Mouse (Mus musculus): ENCODE measurements at regions not wholly inside any gene's neighbourhood (a gene's known extent, or its start where the extent isn't known, plus 50 kb on each side); places are given as distances from the start of the nearest gene placed in this dataset.
A peak's percentile ranks its signal among the peaks of the same experiment; 100 is the strongest.

DNA sequence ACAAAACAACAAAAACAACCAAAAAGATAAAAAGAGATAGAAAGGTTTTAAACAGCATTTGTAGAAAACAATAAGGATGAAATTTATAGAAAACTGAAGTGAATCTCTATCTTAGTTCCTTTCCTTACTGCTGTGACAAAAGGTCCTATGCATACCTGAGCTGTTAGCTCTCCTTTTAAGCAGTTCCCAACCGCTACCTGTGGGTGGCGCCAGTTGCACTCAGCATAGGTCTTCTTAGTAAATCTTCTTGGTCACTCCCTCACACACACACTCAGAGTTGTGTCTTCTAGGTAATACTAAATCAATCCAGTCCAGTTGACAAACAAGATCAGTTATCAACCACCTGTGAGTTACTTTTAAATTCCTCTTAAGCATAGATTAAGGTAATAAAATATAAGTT lies 355.5 kb upstream of the Prkcq start:
- DNase-seq (ENCODE audit: low spot score in 2 of 2): no peak

DNA sequence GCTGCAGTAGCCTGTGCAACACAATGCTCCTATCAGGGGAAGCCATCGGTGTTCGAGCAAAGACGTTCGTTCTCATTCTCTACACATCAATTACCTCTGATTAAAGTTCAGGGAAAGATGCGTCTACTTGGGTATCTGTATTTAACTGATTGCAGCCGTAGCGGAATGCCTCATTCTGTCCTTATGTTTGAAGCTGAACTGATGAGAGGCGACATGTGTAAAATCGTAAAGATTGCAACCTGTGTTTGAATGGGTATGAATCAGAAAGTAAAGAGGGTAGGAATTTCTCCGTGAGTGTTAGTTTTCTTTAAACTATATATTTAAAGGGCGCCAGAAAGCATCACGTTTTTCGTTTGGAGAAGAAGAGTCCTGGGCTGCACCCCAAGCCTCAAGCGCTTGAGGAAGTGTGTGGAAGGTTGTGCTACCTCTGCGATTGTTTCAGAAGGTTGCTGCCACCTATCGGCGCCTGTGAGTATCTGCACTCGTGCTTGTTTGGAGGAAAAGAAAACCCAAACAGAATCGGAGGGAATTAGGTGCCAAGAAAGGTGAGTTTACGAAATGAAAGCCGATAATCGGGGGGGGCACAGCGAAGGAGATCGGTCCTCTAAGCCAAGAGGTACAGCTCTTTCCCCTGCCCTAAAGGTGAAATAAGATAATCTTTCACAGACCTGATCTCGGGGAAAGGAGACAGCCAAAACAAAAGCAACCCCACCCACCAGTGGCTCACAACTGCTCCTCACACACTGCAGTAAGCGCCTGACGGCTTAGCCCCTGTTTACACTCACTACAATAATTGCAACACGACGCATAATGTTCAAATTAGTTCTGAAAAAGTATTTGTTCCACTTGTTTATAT lies 346.4 kb upstream of the Prkcq start:
- DNase-seq (ENCODE audit: low spot score in 2 of 2): peak; percentile 12 to 48

DNA sequence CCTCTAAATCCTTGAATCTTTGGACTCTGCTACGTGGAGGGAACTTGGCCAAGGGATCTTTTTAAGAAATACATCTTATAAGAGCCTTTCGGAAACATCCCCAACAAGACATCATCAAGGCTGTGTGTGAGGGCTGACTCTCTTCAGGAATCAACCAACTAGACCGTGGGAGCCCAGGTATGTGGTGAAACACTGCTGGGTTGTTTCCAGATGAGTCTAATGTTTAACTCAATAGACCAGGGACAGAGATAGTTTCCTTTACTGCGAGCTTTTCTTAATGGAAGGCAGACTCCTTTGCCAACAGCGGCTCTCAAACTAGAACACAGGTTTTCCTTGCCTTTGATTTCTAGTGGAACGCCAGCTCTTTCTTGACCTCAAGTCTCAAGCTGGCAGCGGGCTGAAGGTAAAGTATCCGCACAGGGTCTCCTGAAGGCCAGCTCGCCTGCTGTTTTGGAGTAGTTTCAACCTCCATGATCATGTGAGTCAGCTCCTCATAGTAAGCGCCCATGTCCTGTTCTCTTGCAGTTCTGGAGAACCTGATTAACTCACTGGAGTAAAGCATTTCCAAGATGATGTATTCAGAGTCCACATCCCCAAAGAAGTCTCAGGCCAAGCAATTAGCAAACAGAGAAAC lies 345.7 kb upstream of the Prkcq start:
- no peak for DNase-seq (ENCODE audit: low spot score in 2 of 2)

DNA sequence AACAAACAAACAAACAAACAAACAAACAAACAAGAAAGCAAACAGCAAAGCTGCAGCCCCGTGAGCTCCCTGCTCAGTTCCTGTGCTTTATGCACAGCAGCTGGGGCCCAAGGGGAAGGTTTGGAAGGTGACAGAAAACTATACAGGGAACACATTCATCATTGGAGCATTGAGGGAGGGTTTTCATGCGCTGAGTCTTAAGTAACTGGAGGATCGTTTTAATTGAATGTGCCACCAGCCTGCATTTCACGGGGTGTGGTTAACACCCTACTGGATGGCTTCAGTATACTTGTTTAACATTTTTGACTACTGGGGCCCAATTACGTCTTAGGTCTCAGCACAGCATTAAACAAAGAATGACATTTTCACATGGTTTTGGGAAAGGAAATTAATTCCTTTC lies 331.9 kb upstream of the Prkcq start:
- no peak for DNase-seq (ENCODE audit: low spot score in 2 of 2)

DNA sequence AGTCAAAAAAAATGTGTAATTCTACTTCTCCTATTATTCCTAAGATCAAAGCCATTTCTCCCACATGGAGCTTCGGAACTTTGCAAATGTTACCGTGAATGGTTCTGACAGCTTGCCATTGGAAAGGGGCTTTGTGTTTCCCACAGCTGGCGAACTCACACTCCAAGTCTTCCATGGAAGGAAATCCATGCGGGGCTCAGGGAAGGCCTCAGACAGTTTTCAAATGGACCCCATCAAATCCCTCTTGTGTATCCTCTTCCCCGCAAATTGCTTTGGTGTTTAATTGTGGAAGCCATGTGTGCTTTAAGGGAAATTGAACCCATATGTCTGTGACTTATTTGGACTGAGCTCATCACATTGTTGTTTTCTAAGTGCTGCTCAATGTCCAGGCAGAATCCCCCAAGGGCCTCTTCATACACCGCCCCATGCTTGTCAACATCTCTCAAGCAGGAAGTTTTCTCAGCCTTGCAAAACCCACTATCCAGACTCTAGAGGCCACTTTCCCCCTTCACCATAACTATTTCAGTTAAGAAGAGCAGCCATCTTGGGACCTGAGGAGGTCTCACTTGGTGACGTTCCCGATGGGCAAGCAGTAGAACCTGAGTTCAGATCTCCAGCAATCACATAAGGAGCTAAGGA lies 310.1 kb upstream of the Prkcq start:
- no peak for DNase-seq (ENCODE audit: low spot score in 2 of 2)

DNA sequence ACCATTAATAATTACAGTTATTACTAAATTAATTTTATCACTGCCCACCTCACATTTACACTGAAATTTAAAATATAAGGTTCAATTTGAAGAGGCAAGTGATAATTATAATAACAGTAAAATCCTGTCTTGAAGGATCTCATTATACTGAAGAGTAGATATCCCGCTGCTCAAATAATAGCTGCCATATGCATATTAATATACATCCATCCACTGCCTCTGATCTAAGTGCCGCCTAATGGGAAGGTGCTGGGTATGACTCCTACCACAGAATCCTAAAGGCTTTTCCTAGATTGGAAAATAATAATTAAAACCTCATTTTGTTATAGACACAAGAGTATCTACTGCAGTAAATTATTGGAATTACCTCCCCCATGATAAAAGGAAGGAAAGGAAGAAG lies 307.5 kb upstream of the Prkcq start:
- no peak for DNase-seq (ENCODE audit: low spot score in 2 of 2)

DNA sequence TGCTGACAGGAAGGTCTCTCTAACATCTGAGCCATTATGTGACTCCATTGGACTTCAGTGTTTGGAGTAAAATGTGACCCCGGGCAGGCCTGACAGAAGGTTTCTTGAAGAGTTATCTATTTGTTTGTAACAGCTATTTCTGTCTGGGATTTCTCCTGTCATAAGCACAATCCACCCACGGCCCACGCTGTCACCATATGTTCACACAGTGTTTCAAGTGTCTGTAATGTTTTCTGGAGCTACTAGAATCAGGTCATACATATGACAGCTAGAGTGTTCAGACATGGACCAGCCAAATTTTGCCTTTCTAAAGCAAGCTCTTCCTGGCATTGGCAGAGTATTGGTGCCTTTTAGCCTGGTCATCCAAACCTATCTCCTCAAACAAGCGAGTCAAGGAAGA lies 297.6 kb upstream of the Prkcq start:
- DNase-seq (ENCODE audit: low spot score in 2 of 2): peak; percentile 48 to 63

DNA sequence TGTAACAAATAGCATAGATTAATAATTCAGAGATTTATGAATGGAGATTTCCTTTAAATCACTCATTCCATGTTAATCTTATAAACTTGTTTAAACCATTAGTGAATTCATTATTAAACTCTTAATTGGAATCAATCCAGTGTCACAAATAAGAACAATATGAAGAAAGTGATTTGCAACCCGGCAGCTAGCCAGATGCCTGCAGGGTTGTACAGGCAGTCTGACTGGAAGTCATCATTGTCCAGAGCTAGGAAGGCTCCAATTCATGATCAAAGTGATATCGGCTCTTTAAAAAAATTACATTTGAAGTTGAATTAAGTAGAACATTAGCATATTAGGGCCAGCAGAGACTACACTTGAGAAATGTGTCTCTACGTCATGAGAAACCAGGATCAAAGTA lies 270.0 kb upstream of the Prkcq start:
- DNase-seq (ENCODE audit: low spot score in 2 of 2): no peak

DNA sequence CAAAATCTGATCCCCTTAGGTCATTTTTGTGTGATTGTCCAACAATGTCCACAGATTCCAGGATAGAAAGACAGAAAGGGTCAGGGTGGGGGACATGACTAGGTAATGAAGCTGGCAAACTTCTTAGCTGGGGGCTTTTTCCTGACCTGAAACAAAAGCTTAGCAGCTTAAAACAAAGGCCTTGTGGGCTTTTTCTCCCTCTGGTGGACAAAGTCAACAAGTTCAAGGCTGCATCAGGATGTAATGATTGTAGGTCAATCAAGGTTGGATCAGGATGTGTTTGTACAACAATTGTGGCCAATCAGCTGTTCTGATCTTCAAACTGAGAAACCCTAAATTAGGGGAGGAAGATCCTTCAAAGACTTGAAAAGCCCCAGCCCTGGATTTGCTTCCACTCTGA lies 252.0 kb upstream of the Prkcq start:
- DNase-seq (ENCODE audit: low spot score in 2 of 2): no peak

DNA sequence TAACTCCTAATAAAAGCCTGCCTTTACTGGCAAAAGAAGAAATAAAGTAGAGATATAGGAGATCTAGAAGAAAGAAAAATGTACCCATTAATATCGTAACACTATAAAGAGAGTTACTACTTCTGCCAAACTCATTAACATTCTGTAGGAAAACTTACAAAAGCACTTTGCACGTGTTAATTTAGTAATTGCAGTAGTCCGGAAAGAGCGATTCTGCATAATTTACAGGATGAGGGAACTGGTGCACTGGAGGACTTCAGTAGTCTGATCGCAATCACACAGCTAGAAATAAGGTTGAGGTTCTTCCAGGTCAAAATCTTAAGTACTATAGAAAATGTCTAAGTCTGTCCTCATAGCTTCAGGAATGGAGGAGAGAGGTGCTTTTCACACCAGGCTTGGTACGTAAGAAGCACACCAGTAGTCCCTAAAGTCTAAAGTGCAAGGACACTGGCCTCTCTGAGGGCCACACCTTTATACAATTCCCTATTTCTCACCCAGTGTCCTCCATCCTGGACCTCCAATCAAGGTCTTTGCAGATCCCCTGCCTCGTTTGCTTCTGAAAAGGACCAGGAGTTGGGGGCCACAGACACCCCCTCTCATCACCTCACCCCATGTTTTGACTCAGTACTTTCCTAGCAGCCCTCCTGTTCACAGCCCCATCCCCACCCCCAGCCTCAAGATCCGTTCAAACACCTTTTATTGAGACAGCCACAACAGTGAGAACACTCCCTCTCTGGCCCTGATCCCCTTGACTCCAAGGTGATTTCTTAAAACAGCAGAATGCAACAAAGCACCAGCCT lies 251.0 kb upstream of the Prkcq start:
- DNase-seq (ENCODE audit: low spot score in 2 of 2): no peak

DNA sequence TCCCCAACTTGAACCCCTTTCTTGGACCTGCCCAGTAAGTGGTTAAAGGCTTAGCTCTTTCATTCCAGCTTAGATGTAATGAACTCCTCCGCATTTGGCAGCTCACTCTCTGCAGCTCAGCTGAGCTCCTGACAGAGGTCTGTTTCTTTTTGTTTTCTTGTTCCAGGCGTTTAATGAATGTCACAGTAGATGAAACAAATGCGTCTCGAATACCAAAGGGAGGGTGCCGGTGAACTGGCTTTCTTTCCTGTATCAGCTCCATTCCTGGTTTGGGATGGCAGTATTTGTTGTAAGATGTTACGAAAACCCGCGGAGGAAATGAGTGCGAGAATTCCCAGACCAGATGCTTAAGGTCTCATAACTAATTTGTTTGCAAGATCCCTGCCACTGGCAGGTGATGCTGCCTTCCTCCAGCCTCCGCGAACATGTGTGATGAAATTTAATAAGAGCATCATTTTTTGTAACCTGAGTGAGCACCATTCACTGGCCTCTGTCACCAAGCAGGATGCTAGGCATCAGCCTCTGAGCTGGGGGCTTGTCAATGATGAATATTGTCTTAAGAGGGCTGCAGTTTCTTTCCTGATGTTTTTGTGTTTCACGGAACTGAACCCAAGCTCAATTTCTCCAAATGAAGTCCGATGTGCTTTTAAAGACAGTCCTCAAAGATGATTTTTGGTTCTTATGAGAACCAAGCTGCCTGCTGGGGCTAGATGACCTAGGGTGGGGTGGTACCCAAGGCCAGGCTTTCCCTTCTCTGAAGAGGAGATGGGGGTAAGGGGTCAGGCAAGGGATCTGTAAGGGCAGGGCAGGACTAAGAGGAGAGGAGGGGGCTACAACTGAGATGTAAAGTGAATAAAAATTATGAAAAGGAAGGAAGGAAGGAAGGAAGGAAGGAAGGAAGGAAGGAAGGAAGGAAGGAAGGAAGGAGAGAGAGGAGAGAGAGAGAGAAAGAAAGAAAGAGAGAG lies 250.1 kb upstream of the Prkcq start:
- DNase-seq (ENCODE audit: low spot score in 2 of 2): peak; percentile 5 to 16

DNA sequence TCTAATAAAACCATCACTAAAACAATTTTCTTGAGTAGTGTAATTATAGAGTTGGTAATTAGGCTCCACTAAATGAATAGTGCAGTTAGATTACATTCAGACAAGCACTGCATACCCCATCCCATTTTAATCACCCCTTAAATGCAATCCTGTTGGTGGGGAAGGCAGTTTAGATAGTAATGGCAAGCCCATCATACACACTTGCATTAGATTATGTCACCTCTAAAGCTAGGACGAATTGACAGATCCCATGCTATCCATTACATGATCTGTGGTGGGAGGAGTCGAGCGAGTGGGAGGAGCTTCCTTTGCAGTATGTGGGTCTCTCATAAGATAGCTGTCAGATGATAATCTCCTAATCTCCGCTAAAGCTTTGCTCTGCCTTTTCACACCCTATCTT lies 247.9 kb upstream of the Prkcq start:
- DNase-seq (ENCODE audit: low spot score in 2 of 2): no peak

DNA sequence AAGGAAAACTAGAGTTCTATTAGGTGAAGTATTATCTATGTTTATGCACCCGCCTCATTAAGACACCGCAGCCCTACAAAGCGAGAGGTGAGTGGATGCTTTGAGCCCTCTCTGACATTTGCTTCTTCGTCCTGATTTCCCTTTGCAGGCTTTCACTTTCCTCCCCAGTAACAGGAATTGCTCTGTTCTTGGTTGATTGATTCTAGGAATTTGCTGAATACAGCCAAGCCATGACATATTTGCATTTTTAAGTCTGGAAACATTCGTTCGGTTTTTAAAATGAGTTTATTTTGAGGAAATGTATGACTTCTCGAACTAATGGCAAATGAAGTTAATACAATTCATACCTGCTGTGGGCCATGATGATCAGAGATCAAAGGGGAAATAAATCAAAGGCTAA lies 246.5 kb upstream of the Prkcq start:
- DNase-seq (ENCODE audit: low spot score in 2 of 2): no peak

DNA sequence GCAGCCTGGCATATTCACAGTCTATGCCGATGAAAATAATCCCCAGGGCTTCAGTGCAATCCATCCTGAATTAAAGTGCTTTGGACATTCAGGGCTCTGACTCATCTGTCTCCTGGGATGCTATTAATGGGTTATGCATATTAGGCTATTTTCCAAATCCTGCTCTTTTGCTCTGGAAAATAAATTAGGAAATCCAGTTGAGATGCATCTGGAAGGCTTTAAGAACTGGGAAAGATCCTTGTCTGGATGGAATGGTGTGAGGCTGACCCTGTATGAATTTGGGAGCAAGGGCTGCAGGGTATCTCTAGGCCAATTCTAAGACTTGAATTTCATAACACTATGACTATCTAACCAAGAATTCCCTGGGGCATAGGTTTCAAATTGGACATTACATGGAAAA lies 234.5 kb upstream of the Prkcq start:
- no peak for DNase-seq (ENCODE audit: low spot score in 2 of 2)

DNA sequence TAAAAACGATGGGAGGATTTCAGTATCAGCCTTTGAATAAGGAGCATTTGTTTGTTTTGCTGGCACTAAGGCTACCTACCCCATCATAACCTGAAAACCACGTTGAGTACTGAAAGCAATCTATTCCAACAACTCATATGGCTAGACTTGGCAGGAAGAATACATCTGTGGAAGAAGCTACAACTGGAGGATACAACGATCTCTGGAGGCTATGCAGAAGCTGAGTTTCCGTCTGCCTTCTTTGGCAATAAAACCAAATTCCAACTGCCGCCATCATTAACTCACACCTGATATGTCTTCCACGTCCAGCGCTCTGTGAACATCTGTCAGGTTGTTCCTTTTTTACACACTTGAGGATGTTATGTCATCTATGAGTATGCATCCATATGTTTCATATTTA lies 206.7 kb upstream of the Prkcq start:
- no peak for DNase-seq (ENCODE audit: low spot score in 2 of 2)

DNA sequence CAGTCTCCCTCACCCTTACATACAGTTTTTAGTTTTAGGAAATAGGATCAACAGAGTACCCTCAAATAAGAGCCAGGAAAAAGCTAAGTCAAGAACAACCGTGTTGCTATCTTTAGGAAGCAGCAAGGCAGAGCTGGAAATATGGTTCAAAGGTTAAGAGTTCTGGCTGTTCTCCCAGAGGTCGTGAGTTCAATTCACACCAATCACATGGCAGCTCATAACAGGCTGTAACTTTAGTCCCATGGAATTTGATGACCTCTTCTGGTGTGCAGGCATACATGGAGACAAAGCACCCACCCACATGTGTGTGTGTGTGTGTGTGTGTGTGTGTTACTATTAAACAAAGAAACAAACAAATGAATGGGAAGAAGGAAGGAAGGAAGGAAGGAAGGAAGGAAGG lies 205.0 kb upstream of the Prkcq start:
- DNase-seq (ENCODE audit: low spot score in 2 of 2): no peak

DNA sequence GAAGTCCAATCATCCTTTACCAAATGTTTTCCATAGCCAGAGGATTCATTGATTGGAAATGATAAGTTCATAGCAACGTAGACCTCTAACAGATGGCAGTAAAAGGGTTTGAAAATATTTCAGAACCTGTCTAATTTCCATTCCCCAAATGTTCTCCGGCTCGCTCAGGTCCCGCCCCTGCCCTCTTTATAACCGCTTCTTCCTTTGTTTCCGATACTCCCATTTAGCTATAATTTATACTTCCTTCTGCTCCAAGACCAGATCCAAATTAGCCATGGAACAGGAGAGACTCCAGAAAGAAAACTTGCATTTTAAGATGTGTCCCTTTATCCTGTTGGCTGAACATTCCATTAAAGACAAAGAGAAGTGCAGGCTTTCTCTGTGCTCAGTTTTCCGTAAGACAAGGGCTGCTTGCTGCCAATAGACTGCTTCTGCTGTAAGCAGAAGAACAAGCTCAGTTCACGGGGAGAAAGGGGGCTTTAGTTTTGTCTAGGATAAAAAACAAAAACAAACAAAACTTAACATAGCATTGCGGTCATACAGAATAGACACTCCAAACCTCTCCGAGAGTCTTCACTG lies 202.7 kb upstream of the Prkcq start:
- no peak for DNase-seq (ENCODE audit: low spot score in 2 of 2)

DNA sequence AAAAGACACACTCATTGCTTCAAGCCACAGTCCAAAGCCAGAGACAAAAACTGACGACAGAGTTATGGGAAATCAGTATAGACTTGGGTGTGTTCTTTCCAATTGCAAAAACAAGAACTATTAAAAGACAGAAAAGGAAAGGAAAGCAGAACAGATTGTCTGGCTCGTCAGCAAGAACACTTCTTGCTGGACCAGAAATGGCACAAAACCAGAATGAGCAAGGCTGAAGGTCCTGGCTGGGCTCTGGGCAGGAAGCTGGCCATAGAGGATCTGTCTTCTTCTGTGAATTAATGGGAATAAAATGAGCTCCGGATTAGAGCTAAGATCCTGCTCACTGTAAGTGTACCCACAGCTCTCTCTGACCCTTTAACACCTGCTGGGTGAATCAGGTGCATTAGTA lies 199.9 kb upstream of the Prkcq start:
- no peak for DNase-seq (ENCODE audit: low spot score in 2 of 2)

DNA sequence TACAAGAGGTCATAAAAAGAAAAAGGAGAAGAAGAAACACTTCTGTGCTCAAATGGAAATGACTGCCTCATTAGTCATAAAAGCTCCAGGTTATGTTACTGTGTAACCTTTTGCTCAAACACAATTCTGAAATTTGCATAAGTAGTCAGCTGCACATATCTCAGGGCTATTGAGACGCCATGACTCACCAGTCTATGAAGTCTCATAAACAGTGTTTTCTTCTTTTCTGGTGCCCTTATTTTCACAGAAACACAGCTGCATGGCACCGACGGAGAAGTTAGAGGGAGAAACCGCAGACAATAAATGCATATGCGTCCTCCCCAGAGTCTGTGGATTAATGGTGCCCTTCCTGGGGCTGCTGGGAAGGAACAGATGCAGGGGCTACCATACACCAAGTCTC lies 193.1 kb upstream of the Prkcq start:
- no peak for DNase-seq (ENCODE audit: low spot score in 2 of 2)

DNA sequence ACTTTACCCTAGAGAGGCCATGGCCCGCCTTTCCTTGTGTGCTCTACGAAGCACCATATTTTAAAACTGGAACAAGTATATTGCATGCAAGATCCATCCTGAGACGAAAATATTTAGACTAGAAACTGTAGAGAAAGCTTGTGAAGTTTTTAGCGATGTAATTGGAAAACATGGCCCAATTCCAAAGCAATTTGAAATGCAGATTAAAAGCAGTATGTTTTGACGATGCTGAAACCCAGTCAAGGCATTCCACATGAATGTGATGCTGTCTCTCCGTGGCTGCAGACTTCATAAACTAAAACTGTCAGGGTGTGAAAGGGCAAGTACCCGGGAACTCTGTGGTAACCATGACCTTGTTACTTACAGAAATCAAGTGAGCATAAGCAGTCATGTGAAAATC lies 185.8 kb upstream of the Prkcq start:
- no peak for DNase-seq (ENCODE audit: low spot score in 2 of 2)
